Mouse (Mus musculus) hematopoietic stem cell, adult 5-6 weeks (primary cell): ENCODE measurements around the gene Arhgap11a. TPM values are rescaled to one million over a fixed set of nuclear protein-coding genes. Genes with fewer than 3 reads are reported as not detected.

Experiments
- ATAC-seq, 2 experiments: fragments of 125-278 bp in 1 of 2; replicated peaks in 1 of 2; 2 replicates each; pipeline ENCODE4 v1.8.0; 2016 to 2017; ENCODE audit warnings: inconsistent platforms in 2 of 2, mild to moderate bottlenecking in 2 of 2, moderate number of reproducible peaks in 2 of 2, low read depth in 1 of 2, moderate TSS enrichment in 1 of 2; ENCODE audit not compliant: low FRiP score in 2 of 2, poor library complexity in 2 of 2, severe bottlenecking in 2 of 2, insufficient read depth in 1 of 2, low TSS enrichment in 1 of 2
- total RNA-seq: library from RNA; stranded (forward); fragments of 172-1452, 232-1000 nt; gene quantifications from 2 replicates; pipeline ENCODE4 v1.2.3, GENCODE M21; 2017

The Arhgap11a gene
- 32.7 and 35.5 TPM in 2 replicates for total RNA-seq

GRCm38 (mm10) chr2:113848245-113849121 lies at the start of gene Arhgap11a:
Gene Arhgap11a (minus strand): TSS chr2:113848661.
- ATAC-seq: peak; percentile 92 to 93

GRCm38 (mm10) chr2:113893385-113894122 lies 45.1 kb upstream of the Arhgap11a start:
- no peak for ATAC-seq

- ATAC-seq: no peak
These were observed 38.7 kb upstream of the Arhgap11a start for GRCm38 (mm10) chr2:113887166-113887565.

- ATAC-seq: no peak
These were observed 37.6 kb upstream of the Arhgap11a start for GRCm38 (mm10) chr2:113886061-113886460.

GRCm38 (mm10) chr2:113870115-113870514 lies 21.7 kb upstream of the Arhgap11a start:
- ATAC-seq: no peak

GRCm38 (mm10) chr2:113868404-113868803 lies 19.9 kb upstream of the Arhgap11a start:
- no peak for ATAC-seq

- peak; percentile 56 to 62; a peak in 2 of 4 replicates for ATAC-seq
These were observed 17.7 kb upstream of the Arhgap11a start for GRCm38 (mm10) chr2:113866155-113866554.

- no peak for ATAC-seq
These were observed 680 bp upstream of the Arhgap11a start for GRCm38 (mm10) chr2:113849141-113849540.

- peak in 1 of 2 experiments; percentile 7; a peak in 2 of 4 replicates for ATAC-seq
These were observed 700 bp downstream of the Arhgap11a start for GRCm38 (mm10) chr2:113847678-113848244.

- no peak for ATAC-seq
These were observed 3.4 kb downstream of the Arhgap11a start for GRCm38 (mm10) chr2:113845081-113845480.

- ATAC-seq: no peak
These were observed 6.6 kb downstream of the Arhgap11a start for GRCm38 (mm10) chr2:113841656-113842437.

GRCm38 (mm10) chr2:113839488-113839887 lies 9.0 kb downstream of the Arhgap11a start:
- no peak for ATAC-seq

GRCm38 (mm10) chr2:113835219-113835618 lies 13.2 kb downstream of the Arhgap11a start:
- no peak for ATAC-seq

- ATAC-seq: peak; percentile 27; a peak in 1 of 4 replicates
These were observed 19.2 kb downstream of the Arhgap11a start, which contains the start of gene Scg5 for GRCm38 (mm10) chr2:113828943-113829882. Gene Scg5 (minus strand): TSS chr2:113829121.

GRCm38 (mm10) chr2:113828086-113828942 lies 20.1 kb downstream of the Arhgap11a start:
- no peak for ATAC-seq
